Mouse (Mus musculus): ENCODE data around the gene Prdx2. TPM values are rescaled to one million over a fixed set of nuclear protein-coding genes. Genes with fewer than 3 reads are reported as not detected.
A peak's percentile ranks its signal among the peaks of the same experiment; 100 is the strongest.

The Prdx2 gene
- polyA plus RNA-seq, 1 experiment from 2014 or later = 1,409 TPM

DNA sequence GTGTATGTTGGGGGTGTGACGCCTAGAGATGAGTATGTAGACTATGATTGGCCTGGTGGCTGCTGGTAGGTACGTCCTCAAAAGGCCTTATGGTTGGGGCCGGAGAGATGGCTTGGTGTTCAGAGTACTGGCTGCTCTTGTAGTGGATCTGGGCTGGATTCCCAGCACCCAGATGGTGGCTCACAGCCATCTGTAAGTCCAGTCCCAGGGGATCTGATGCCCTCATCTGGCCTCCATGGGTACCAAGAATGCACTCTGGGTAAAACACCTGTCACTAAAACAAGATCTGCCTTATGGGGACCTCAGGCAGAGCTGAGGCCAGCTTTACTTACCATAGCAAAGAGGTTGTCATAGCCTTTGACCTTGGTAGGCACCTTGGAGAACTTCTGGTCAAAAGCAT is 54.5 kb downstream of the Prdx2 start:
- WGBS = 93% methylated on average over 3 of the region's 3 CpGs
- Histone ChIP-seq H3K36me3 (ENCODE audit: control insufficient read depth, insufficient read depth, low read length) (peaks cover 10% of the 10 kb centered on the region; the same call in 1 of the 2 replicates), H3K27me3 (ENCODE audit: control insufficient read depth, insufficient read depth, low read length) (no peaks in the 10 kb centered on the region), H3K9me3 (ENCODE audit: control insufficient read depth, low read length) (no peaks in the 10 kb centered on the region), H3K4me3 (ENCODE audit: low read depth, low read length) (peak overlapping the region; percentile 95; the same call in 1 of the 2 replicates), H3K27ac (ENCODE audit: low read depth, low read length) (no peak overlapping the region), H3K9ac (ENCODE audit: low read depth, low read length) (no peak overlapping the region), H3K4me1 (replicated peaks; ENCODE audit: control insufficient read depth, insufficient read depth, low read length) (peaks cover 8% of the 10 kb centered on the region), H3K4me2 (replicated peaks; ENCODE audit: low read depth, low read length) (peak overlapping the region; percentile 94; the same call in 1 of the 2 replicates)
- DNase-seq (ENCODE audit: low spot score) (no peak), ATAC-seq (ENCODE audit: low FRiP score) (no peak)

Other genes starting within 250 kb of the Prdx2 start
- gene G430095P16Rik, start 246.6 kb upstream of the Prdx2 start, polyA plus RNA-seq (2014; fragmentation: Nextera tagmentation; extraction: Ambion mirVana) = 2.3 and 2.9 TPM in 2 replicates
- gene Nfix, start 169.2 kb upstream of the Prdx2 start, polyA plus RNA-seq (2014; fragmentation: Nextera tagmentation; extraction: Ambion mirVana) = 2.4 and 3.0 TPM in 2 replicates
- 6.2 and 7.1 TPM in 2 replicates for gene Dand5, start 146.8 kb upstream of the Prdx2 start, polyA plus RNA-seq (2014; fragmentation: Nextera tagmentation; extraction: Ambion mirVana)
- 36.0 and 37.2 TPM in 2 replicates for gene Gadd45gip1, start 138.1 kb upstream of the Prdx2 start, polyA plus RNA-seq (2014; fragmentation: Nextera tagmentation; extraction: Ambion mirVana)
- 88.6 and 91.3 TPM in 2 replicates for gene Rad23a, start 128.9 kb upstream of the Prdx2 start, polyA plus RNA-seq (2014; fragmentation: Nextera tagmentation; extraction: Ambion mirVana)
- gene Calr, start 122.7 kb upstream of the Prdx2 start, polyA plus RNA-seq (2014; fragmentation: Nextera tagmentation; extraction: Ambion mirVana) = 837 and 845 TPM in 2 replicates
- 89.6 and 91.4 TPM in 2 replicates for gene Farsa, start 112.6 kb upstream of the Prdx2 start, polyA plus RNA-seq (2014; fragmentation: Nextera tagmentation; extraction: Ambion mirVana)
- 51.1 and 57.8 TPM in 2 replicates for gene Syce2, start 97.5 kb upstream of the Prdx2 start, polyA plus RNA-seq (2014; fragmentation: Nextera tagmentation; extraction: Ambion mirVana)
- 29.2 and 30.5 TPM in 2 replicates for gene Gcdh, start 75.7 kb upstream of the Prdx2 start, polyA plus RNA-seq (2014; fragmentation: Nextera tagmentation; extraction: Ambion mirVana)
- 12.0 and 14.8 TPM in 2 replicates for gene Klf1, start 67.7 kb upstream of the Prdx2 start, polyA plus RNA-seq (2014; fragmentation: Nextera tagmentation; extraction: Ambion mirVana)
- 5.8 and 6.4 TPM in 2 replicates for gene Dnase2a, start 61.0 kb upstream of the Prdx2 start, polyA plus RNA-seq (2014; fragmentation: Nextera tagmentation; extraction: Ambion mirVana)
- gene Mast1, start 32.2 kb upstream of the Prdx2 start, polyA plus RNA-seq (2014; fragmentation: Nextera tagmentation; extraction: Ambion mirVana) = 10.2 and 11.4 TPM in 2 replicates
- gene Rtbdn, start 22.6 kb upstream of the Prdx2 start, polyA plus RNA-seq (2014; fragmentation: Nextera tagmentation; extraction: Ambion mirVana) = 0.14 TPM in 1 of 2 replicates, not detected in the other
- not detected in 2 replicates for gene Gm49661, start 154 bp upstream of the Prdx2 start, polyA plus RNA-seq (2014; fragmentation: Nextera tagmentation; extraction: Ambion mirVana)
- 98.5 and 104 TPM in 2 replicates for gene Rnaseh2a, start 180 bp downstream of the Prdx2 start, polyA plus RNA-seq (2014; fragmentation: Nextera tagmentation; extraction: Ambion mirVana)
- gene Junb, start 9.1 kb downstream of the Prdx2 start, polyA plus RNA-seq (2014; fragmentation: Nextera tagmentation; extraction: Ambion mirVana) = 6.2 and 6.4 TPM in 2 replicates
- gene Hook2, start 21.0 kb downstream of the Prdx2 start, polyA plus RNA-seq (2014; fragmentation: Nextera tagmentation; extraction: Ambion mirVana) = 9.5 and 10.3 TPM in 2 replicates
- not detected in 2 replicates for gene Best2, start 44.9 kb downstream of the Prdx2 start, polyA plus RNA-seq (2014; fragmentation: Nextera tagmentation; extraction: Ambion mirVana)
- gene Asna1, start 55.7 kb downstream of the Prdx2 start, polyA plus RNA-seq (2014; fragmentation: Nextera tagmentation; extraction: Ambion mirVana) = 134 TPM in 2 replicates
- 180 and 186 TPM in 2 replicates for gene Trir, start 57.2 kb downstream of the Prdx2 start, polyA plus RNA-seq (2014; fragmentation: Nextera tagmentation; extraction: Ambion mirVana)
- gene Tnpo2, start 67.3 kb downstream of the Prdx2 start, polyA plus RNA-seq (2014; fragmentation: Nextera tagmentation; extraction: Ambion mirVana) = 18.8 and 24.6 TPM in 2 replicates
- 27.2 and 27.4 TPM in 2 replicates for gene Fbxw9, start 90.5 kb downstream of the Prdx2 start, polyA plus RNA-seq (2014; fragmentation: Nextera tagmentation; extraction: Ambion mirVana)
- not detected in 2 replicates for gene Gm5741, start 98.4 kb downstream of the Prdx2 start, polyA plus RNA-seq (2014; fragmentation: Nextera tagmentation; extraction: Ambion mirVana)
- 66.4 and 67.8 TPM in 2 replicates for gene Dhps, start 102.2 kb downstream of the Prdx2 start, polyA plus RNA-seq (2014; fragmentation: Nextera tagmentation; extraction: Ambion mirVana)
- 116 and 123 TPM in 2 replicates for gene Wdr83os, start 111.2 kb downstream of the Prdx2 start, polyA plus RNA-seq (2014; fragmentation: Nextera tagmentation; extraction: Ambion mirVana)
- 52.6 and 55.9 TPM in 2 replicates for gene Wdr83, start 111.7 kb downstream of the Prdx2 start, polyA plus RNA-seq (2014; fragmentation: Nextera tagmentation; extraction: Ambion mirVana)
- gene Man2b1, start 113.7 kb downstream of the Prdx2 start, polyA plus RNA-seq (2014; fragmentation: Nextera tagmentation; extraction: Ambion mirVana) = 16.7 and 16.9 TPM in 2 replicates
- gene Zfp791, start 153.5 kb downstream of the Prdx2 start, polyA plus RNA-seq (2014; fragmentation: Nextera tagmentation; extraction: Ambion mirVana) = 1.0 and 1.2 TPM in 2 replicates
- not detected in 2 replicates for gene Cks1brt, start 182.3 kb downstream of the Prdx2 start, polyA plus RNA-seq (2014; fragmentation: Nextera tagmentation; extraction: Ambion mirVana)

Data from hindbrain, embryonic 11.5 days (tissue).